Mouse (Mus musculus): ENCODE data around the gene Gdpd2. TPM values are rescaled to one million over a fixed set of nuclear protein-coding genes. Genes with fewer than 3 reads are reported as not detected.
A peak's percentile ranks its signal among the peaks of the same experiment; 100 is the strongest.

The Gdpd2 gene
- total RNA-seq (2021), result not detected

GRCm38 (mm10) chrX:100729665-100730188 lies at the start of gene Gdpd2:
TSS of gene Gdpd2 (plus strand) at chrX:100729873.
- intact Hi-C loops (cut with DNase I), result loop anchor here (10.0 kb wide), 1 partner anchor 225 kb away; no protein-coding TSS in a partner anchor
- DNase-seq (ENCODE audit: low spot score), result no peak

- intact Hi-C loops (cut with DNase I), result no loop called here
- DNase-seq (ENCODE audit: low spot score), result no peak
Observed at GRCm38 (mm10) chrX:100686527-100686926, 43.1 kb upstream of the Gdpd2 start.

DNA sequence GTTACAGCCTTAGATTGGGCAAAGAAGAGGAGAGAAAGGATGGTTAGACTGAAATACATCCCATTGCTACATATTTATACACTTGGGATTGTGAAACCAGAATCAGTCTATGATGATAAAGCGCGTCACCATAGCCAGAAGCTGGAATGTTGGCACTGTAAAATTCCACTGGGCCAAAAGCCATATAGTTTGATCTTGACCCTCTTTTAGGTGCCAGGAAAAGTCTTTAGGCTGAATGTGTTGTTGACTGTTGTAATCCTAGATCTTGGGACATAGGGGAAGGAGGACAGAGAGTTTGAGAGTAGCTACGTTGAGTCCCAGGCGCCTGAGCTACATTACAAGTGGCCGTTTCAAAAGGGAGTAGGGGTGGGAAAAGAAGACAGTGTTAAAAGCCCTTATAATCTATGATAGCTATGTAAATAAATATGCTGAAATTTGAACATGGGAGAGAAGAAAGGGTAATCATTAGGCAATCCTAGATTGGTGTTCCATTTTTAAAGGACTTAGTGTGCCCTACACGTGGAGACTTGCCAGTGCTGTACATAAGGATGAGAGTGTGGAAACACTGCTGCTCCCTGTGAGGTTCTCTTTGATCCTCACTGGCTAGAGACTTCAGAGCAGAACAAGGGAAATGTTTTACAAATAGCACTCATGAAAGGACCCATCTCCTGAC lies 42.2 kb upstream of the Gdpd2 start:
- intact Hi-C loops (cut with DNase I), result no loop called here
- DNase-seq (ENCODE audit: low spot score), result no peak

DNA sequence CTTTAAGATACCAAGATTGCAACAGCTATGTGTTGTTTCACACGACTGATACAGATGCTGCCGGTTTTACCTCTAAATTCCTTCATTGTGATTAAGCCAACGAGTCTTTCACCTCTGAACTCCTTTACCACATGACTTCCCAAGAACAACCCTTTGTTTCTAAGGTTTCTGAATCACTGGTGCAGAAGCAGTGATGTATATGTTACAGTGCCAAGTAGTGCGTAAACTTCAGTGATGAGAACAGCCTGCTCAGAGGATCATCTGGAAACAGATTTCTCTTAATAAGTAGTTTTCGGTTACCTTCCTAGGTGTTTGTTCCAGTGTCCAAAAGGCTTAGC lies 41.7 kb upstream of the Gdpd2 start:
- DNase-seq (ENCODE audit: low spot score), result no peak
- intact Hi-C loops (cut with DNase I), result no loop called here

DNA sequence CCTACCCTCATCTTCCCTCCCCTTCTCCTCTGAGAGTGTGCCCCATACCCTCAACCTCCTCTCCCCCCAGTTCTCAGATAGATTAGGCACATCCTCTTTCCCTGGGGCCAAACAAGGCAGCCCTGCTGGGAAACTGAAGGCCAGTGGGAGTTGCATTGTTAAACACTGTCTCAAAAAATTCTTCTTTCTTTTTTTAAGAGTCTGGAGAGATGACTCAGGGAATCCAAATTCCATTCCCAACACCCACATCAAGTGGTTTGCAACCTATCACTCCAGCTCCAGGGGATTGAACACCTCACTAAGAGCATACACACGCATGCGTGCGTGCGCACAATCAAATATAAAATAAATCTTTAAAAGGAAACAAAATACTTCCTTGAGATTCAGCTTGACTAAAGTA lies 32.9 kb upstream of the Gdpd2 start:
- intact Hi-C loops (cut with DNase I), result no loop called here
- DNase-seq (ENCODE audit: low spot score), result no peak

DNA sequence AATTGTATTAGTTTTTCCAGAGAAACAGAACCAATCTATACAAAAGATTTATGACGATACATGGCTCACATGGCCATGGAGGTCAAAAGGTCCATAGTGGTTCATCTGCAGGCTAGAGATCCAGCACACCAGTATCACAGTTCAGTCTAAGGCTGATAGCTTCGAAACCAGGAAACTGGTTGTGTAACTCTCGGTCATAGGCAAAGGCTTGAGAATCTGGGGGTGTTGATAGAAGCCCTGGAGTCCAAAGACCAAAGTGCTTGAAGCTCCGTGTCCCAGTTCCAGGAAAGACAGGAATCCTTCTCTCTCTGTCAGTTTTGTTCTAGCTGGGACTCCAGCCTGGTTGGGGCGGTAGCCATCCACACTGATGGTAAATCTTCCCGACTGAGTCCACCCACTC lies 21.6 kb upstream of the Gdpd2 start:
- intact Hi-C loops (cut with DNase I), result no loop called here
- DNase-seq (ENCODE audit: low spot score), result no peak

- DNase-seq (ENCODE audit: low spot score), result no peak
- intact Hi-C loops (cut with DNase I), result no loop called here
Observed at GRCm38 (mm10) chrX:100716173-100716572, 13.5 kb upstream of the Gdpd2 start.

DNA sequence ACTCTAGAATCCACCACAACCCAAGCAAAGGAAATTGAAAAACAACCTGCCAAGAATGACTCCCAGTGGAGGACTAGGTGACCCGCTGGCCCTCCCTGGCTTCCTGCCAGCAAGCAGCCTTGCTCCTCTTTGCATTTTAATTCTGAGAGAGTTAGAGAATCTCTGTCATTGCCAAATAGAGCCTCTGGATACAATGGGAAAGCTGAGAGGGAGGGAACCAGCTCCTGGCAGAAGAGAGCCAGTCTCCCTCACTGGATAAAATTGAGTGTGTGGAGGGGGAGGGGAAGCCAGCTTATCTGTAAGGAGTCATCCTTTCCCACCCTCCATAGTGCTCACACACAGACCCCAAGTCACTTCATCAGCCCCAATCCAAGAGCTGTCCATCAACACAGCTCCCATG lies 726 bp upstream of the Gdpd2 start:
- intact Hi-C loops (cut with DNase I), result no loop called here
- no peak for DNase-seq (ENCODE audit: low spot score)

DNA sequence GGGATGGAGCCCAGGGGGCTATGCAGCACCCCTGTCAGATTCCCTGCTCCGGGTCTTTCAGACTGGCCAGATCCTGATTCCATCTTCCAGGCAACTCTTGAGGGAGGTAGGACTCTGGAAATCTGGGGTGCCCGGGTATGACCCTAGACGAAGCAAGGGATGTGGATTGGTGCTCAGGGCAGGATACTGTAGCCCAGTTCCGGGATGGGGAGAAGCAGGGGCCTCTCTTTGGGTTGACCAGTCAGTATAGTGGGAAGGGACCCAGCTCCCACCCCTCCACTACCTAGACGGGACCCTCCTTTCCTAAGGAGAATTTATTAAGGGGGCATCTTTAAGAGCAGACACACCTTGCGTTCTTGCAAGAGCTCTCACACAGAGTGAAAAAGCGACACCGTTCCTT lies 593 bp downstream of the Gdpd2 start:
- intact Hi-C loops (cut with DNase I), result loop anchor here (10.0 kb wide), 1 partner anchor 225 kb away; no protein-coding TSS in a partner anchor
- no peak for DNase-seq (ENCODE audit: low spot score)

DNA sequence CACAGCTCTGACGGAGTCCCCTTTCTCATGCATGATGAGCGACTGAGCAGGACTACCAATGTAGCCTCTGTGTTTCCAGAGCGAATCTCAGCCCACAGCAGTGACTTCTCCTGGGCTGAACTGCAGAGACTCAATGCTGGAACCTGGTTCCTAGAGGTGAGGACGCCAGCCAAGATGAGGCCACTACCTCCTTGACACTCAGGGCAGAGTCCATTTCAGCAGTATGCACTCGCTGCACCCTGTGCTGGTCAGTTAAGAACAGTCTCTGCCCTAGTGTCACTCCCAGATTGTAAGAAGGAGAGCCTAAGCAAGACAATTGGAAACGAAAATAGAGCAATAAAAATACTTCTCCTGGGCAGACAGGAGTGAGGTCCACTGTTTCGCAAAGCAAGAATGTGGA lies 4.7 kb downstream of the Gdpd2 start:
- intact Hi-C loops (cut with DNase I), result loop anchor here (10.0 kb wide), 1 partner anchor 230 kb away; no protein-coding TSS in a partner anchor
- DNase-seq (ENCODE audit: low spot score), result no peak

DNA sequence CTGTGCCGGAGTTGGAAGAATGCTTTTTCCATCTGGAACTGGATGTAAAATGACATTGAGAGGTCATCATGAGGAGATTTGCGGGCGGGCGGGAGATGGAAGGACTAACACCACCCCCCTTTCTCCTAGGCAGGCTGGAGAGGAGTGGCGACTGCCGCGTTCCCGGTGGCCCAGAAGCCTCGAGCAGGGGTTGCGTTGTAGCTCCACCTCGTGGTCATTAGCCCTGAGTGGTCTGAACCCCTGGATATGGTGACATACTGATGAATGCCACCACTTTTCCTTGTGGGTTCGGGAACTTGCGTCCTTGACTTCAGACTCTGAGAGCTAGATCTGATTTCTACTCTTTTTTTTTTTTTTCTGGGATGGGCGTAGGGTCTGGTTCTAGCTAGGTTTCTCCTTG lies 9.2 kb downstream of the Gdpd2 start:
- intact Hi-C loops (cut with DNase I), result loop anchor here (1.0 to 10.0 kb wide), 2 partner anchors 118 to 234 kb away; no protein-coding TSS in a partner anchor
- DNase-seq (ENCODE audit: low spot score), result peak; percentile 36

GRCm38 (mm10) chrX:100739443-100739842 lies 9.8 kb downstream of the Gdpd2 start:
- intact Hi-C loops (cut with DNase I), result loop anchor here (10.0 kb wide), 1 partner anchor 235 kb away; no protein-coding TSS in a partner anchor
- DNase-seq (ENCODE audit: low spot score), result no peak

DNA sequence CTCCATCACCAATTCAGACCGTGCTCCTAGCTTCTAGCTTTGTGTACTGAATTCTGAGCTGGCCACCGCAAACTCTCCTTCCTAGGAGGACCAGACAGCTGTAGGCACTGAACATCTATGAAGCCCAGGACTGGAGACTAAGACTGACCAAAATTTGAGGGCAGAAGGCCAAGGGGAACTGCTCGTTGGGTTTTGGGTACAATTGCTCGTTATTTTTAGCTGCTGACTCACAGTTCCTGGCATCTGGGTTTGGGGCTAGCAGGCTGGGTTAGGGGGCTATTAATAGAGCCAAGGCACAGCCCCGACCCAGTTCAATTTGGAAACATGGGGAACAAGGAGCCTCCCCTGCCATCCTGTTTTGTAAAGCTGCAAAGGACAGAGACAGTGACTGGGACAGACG lies 11.1 kb downstream of the Gdpd2 start:
- intact Hi-C loops (cut with DNase I), result no loop called here
- DNase-seq (ENCODE audit: low spot score), result peak; percentile 6

GRCm38 (mm10) chrX:100741940-100742339 lies 12.3 kb downstream of the Gdpd2 start:
- intact Hi-C loops (cut with DNase I), result no loop called here
- no peak for DNase-seq (ENCODE audit: low spot score)

GRCm38 (mm10) chrX:100765855-100766254 lies 36.2 kb downstream of the Gdpd2 start:
- DNase-seq (ENCODE audit: low spot score), result no peak

GRCm38 (mm10) chrX:100767181-100767884 lies 37.7 kb downstream of the Gdpd2 start, which contains the start of gene Dlg3:
TSS of gene Dlg3 (plus strand) at chrX:100767722.
- DNase-seq (ENCODE audit: low spot score), result no peak
- intact Hi-C loops (cut with DNase I), result no loop called here

More at GRCm38 (mm10) chrX:100765855-100766254, 36.2 kb downstream of the Gdpd2 start:
- intact Hi-C loops (cut with DNase I), result no loop called here

- intact Hi-C loops (cut with DNase I), result no loop called here
- no peak for DNase-seq (ENCODE audit: low spot score)
Observed at GRCm38 (mm10) chrX:100767885-100768626, 38.4 kb downstream of the Gdpd2 start.

DNA sequence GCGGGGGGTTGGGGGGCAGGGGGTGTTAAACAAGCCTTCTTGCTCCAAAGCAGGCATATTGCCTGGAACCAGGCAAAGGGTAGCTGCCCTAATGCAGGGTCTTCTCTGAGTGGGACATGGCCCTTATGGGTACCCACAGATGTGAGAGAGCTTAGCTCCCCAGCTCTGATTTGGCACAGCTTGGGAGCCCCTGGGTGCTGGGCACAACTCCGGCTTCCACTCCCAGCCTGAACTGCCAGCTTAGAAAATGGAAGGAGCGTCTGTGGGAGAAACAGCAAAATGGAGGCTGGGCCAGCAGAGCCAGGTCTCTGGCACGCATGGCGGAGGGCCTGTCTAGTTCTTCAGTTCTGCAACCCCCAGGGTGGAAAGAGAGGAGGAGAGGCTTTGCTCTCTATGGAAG lies 39.6 kb downstream of the Gdpd2 start:
- intact Hi-C loops (cut with DNase I), result no loop called here
- DNase-seq (ENCODE audit: low spot score), result no peak

GRCm38 (mm10) chrX:100774341-100774811 lies 44.7 kb downstream of the Gdpd2 start:
- no peak for DNase-seq (ENCODE audit: low spot score)
- intact Hi-C loops (cut with DNase I), result loop anchor here (10.0 kb wide), 1 partner anchor 170 kb away; no protein-coding TSS in a partner anchor

GRCm38 (mm10) chrX:100775405-100775804 lies 45.7 kb downstream of the Gdpd2 start:
- no peak for DNase-seq (ENCODE audit: low spot score)
- intact Hi-C loops (cut with DNase I), result loop anchor here (10.0 kb wide), 1 partner anchor 169 kb away; no protein-coding TSS in a partner anchor
